Mouse (Mus musculus) spleen, adult 12 weeks (tissue): Measurements from ENCODE around the gene Rpa1.
"Not testable (repeated sequence)": the region's sequence is repeated elsewhere in the genome, so short reads cannot be mapped to it uniquely, and the experiment has no call there.

Experiments used
- DNase-seq: peaks from one replicate; pipeline ENCODE4 v3.0.0; 2022; ENCODE audit warnings: low spot score

The Rpa1 gene

DNA sequence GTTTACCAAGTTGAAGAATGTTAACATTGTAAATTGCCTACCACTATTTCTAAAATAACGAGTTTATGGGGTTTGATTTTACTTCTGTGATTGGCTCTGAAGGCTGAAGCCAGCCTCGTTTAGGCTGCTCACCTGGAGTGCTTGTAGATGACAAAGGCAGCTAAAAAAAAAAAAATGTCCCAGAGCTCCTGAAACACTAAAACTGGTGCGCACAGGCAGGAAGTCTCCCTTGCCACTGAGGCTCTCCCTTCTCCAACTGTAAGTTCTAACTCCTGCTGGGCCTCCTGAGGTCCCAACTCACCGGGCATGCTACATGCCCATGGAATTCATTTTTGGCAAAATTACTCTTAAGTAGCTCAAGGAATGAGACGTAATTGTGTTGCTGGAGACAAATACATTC is 28.9 kb downstream of the Rpa1 start:
- no peak for DNase-seq

DNA sequence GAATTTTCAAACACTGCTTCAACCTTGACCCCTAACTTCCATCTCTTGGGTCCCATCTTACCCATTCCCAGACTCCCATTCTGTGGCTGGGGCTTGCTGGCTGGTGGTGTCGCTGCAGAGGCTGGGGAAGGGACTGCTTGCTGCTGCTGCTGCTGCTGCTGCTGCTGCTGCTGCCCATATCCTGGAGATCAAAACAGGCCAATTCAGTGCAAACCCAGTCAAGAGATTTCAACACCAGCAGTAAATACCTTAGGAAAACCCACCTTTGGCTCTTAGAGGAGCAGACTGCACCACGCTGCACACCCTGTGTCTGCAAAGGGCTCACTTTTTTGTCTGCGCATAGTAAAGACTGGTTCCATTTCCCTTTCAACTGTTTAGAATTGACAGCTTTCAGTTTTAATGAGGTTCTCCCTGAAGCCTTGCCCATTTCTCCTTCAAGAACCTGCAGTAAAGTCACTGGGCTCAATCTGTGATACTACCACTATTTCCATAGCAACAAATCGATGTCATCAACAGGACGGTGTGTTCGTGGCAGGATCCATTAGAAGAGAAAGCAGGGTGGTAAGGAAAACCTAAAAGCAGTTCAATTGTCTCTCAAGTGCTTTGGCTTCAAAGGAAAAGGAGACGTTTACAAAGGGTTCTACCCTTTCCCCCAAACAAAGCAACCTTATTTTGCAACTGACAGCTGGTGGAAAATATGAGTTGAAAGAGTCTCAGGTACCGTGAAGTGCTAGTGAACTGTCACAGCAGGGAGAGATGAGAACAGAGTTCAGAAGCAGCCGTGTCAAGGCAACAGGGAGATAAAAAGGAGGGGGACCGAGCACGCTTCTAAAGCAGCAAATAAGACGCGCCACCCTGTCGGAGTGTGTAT is 29.5 kb downstream of the Rpa1 start:
- DNase-seq, result no peak

- no peak for DNase-seq
Observed at GRCm38 (mm10) chr11:75313834-75314233, 34.3 kb downstream of the Rpa1 start.

DNA sequence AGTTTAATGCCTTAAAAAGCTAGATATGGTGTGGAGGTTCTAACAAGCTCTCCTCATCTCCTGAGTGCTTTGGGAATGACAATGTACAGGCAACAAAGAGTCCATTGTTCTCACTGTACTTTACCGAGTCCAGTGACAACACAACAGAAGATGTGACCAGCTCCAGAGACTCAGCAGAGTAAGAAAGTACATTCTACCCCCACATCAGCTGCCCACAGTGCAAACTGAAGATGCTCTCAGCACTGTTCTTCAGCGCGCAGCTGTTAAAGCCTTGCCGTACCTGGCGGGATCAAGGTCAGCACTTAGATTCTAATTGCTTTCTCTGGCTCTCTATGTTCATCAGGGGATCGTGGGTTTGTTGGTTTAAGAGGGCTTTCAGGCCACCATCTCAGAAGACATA is 36.4 kb downstream of the Rpa1 start:
- no peak for DNase-seq

DNA sequence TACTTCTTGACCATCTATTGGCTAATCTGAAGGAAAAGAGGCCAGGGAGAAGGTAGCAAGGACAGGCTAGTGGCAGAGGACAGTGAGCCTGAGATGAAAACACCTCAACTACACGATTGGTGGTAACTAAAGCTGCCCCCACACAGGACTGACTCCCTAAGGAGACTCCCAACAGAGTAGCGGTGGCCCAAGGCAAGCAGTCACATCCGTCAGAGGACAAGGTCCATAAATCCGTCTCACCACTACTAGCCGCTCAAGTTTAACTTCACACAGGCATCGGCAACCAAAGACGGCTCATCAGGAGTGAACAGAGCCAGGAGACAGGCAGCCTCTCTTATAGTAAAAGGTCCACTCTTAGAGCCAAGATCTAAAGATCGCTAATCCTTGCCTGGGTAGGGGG is 37.3 kb downstream of the Rpa1 start:
- no peak for DNase-seq

DNA sequence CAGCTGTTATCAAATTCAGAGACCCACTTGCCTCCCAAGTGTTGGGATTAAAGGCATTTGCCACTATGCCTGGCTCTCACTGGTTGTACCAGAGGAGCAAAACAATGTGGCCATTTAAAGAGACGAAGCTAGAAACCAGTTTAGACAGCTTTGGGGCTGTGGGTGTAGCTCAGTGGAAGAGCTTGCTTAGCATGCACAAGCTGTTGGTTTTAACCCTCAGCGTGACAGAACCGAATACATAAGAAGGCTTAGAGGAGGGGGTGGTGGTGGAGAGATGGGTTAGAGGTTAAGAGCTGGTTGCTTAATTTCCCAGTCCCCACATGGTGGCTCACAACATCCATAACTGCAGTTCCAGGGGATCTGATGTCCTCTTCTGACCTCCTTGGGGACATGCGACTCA is 39.5 kb downstream of the Rpa1 start:
- no peak for DNase-seq

DNA sequence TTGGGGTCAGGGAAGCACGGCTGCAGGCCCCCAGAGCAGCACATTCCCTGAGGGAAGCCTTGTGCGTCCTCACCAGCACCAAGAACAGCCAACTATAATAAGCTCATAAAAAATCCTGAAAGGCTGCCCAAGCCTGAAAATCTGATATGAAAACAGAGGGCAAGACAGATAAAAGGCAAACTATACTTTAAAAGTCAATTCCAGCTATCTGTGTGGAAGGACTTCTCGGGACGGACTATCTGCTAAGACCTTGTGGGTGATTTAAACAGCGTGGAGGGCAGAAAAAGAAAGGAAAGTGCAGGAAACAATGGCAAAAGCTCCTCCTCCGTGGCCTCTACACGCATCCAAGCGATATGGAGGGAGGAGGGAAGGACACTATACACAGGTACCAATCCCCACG is 43.3 kb downstream of the Rpa1 start:
- DNase-seq, result no peak

DNA sequence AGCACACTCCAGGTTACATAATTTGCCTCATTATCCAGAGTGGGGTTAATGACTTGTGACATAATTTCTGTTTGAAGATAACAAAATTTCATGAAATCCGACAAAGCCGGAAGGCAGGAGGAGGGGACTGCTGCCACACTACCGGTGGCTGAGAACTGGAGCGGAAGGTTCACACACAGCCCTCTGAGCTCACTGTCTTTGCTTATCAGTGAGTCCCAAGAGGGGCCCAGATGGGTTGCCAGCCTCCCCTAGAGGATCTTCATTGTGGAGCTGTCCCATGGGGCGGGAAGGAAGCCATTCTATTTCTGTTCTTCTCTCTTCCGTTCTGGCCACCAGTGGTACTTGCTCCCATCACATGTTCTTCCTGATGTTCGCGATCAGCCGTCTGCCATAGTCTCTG is 47.2 kb downstream of the Rpa1 start:
- DNase-seq, result no peak

- no peak for DNase-seq
Observed at GRCm38 (mm10) chr11:75299786-75300185, 48.3 kb downstream of the Rpa1 start.

DNA sequence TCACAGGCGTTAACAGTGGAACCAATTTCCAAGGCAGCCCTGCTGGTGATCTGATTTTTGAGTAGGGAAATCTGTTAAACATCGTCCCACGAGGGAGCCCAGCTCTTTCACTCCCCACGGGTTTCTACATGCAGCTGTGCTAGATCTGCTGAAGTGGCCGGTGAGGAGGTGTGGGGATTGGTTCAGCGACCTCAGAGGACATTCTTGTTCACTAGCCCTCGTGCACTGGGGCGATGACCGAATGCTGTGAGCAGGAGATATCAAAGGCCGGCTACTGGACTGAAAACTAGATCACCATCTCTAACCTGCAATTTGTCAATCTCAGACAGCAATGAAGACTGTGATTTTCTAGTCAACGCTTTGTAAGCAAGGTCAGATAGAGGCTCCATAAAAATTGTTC is 49.6 kb downstream of the Rpa1 start:
- no peak for DNase-seq

DNA sequence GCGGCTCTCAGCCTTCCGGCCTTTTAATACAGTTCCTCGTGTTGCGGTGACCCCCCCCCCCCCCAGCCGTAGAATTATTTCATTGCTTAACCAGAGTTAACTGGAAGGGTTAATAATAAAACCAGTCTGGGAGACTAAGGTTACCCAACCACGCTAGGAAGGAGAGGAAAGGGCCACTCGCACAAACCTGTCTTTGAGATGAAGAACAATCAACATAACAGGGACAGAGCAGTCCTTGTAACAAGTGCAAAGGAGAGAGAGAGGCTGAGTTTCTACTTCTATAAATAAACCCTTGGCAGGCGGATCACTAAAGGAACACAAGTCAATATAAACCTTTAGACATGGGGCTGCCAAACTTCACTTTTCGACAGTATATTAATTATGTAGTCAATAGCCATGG is 50.5 kb downstream of the Rpa1 start:
- no peak for DNase-seq

GRCm38 (mm10) chr11:75296406-75297005 is 51.6 kb downstream of the Rpa1 start:
- no peak for DNase-seq

DNA sequence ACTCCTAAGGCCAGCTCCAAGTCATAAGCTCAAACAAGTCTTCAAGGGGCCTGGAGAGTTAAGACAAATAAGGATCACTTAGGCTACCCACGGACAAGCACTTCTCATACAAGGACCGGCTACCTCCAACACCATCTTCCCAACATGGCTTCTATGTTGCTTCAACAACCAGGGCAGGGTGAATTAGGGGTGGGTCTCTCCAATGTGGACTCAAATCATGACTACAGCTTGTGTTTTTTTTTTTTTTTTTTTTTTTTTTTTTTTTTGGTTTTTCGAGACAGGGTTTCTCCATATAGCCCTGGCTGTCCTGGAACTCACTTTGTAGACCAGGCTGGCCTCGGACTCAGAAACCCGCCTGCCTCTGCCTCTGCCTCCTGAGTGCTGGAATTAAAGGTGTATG is 52.6 kb downstream of the Rpa1 start:
- DNase-seq, result not testable (repeated sequence)

- no peak for DNase-seq
Observed at GRCm38 (mm10) chr11:75294862-75295261, 53.3 kb downstream of the Rpa1 start.

- no peak for DNase-seq
Observed at GRCm38 (mm10) chr11:75293852-75294361, 54.2 kb downstream of the Rpa1 start.

DNA sequence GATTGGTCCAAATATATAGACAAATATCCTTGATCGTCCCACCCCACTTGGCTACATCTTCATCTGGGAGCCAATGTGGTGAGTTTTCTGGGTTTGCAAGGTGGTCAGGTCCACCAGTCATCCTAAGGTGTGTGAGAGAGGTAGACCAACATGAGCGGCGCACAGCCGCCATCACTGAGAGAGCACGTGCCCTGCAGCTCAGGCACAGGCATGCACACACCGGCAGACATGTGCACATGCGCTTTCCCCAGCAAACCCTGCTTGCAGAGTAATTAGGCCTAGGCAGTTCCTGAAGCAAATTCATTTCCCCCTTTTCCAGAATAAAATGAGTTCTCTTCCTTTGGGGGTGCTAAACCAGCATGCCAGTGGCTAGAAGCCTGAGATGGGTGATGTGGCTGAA is 55.8 kb downstream of the Rpa1 start:
- no peak for DNase-seq

GRCm38 (mm10) chr11:75291389-75292215 is 56.5 kb downstream of the Rpa1 start:
- DNase-seq, result no peak

GRCm38 (mm10) chr11:75290566-75291271 is 57.4 kb downstream of the Rpa1 start:
- peak; percentile 70 for DNase-seq

DNA sequence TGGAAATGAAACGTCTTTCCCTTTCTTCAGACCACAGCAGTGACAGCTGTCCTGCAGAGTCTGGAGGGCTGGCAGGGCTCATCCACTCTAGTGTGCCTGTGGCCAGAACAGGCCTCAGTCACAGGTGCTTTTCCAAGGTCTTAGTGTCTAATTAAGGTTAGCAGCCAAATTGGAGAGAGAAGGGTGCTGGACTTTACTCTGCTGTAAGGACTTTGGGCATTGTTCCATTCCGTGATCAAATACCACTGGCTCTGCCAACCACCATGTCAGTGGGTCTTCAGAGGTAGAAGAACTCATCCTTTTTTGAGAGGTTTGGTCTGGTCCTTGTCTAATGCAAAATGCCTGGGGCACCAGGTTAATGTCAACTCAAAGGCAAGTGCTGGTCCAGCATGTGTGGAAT is 59.0 kb downstream of the Rpa1 start:
- no peak for DNase-seq

GRCm38 (mm10) chr11:75288517-75288916 is 59.6 kb downstream of the Rpa1 start:
- no peak for DNase-seq

GRCm38 (mm10) chr11:75287940-75288339 is 60.2 kb downstream of the Rpa1 start:
- DNase-seq, result no peak

DNA sequence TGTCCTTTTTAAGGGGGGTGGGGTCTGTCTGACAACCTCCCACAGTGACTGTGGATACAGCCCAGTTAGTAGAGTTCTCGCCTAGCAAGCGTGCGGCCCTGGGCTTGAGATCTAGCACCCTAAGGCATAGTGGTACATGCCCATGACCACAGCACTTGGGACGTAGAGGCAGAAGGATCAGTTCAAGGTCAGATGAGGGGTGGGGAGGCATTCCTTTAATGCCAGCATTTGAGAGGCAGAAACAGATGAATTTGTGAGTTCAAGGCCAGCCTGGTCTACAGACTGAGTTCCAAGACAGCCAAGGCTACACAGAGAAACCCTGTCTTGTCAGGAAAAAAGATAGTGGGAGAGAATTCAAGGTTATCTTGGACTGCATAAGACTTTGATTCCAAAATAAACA is 61.3 kb downstream of the Rpa1 start:
- no peak for DNase-seq
